Mouse (Mus musculus): ENCODE data around the gene Drc7. TPM values are rescaled to one million over a fixed set of nuclear protein-coding genes. Genes with fewer than 3 reads are reported as not detected.
A peak's percentile ranks its signal among the peaks of the same experiment; 100 is the strongest.

Gene Drc7
- polyA plus RNA-seq (2012; rRNA removed), result not detected in 2 replicates

- 23% methylated on average over 2 of the region's 2 CpGs for WGBS
Observed at GRCm38 (mm10) chr8:95054927-95055510, at the start of gene Drc7. Gene Drc7 (plus strand): TSS chr8:95055103.

GRCm38 (mm10) chr8:95012442-95012919, 42.4 kb upstream of the Drc7 start:
- peaks cover 15% of the 10 kb centered on the region; the same call in 1 of the 2 replicates for H3K36me3 ChIP-seq (ENCODE audit: control insufficient read depth, insufficient read depth, low read length)
- no peak overlapping the region for H3K4me3 ChIP-seq (ENCODE audit: low read depth, low read length)
- TF ChIP-seq POLR2A (IDR thresholded peaks at IDR 0.05; ENCODE audit: low read depth, low read length) (no peak), CTCF (IDR thresholded peaks at IDR 0.05; ENCODE audit: extremely low read depth, insufficient read length, insufficient replicate concordance, low read depth, low read length) (no peak)
- no peaks in the 10 kb centered on the region for H3K4me1 ChIP-seq (ENCODE audit: control insufficient read depth, insufficient read depth, insufficient read length, low read length)
- no peaks in the 10 kb centered on the region for H3K27me3 ChIP-seq (ENCODE audit: control insufficient read depth, insufficient read depth, low read length)
- no peak overlapping the region for H3K27ac ChIP-seq (ENCODE audit: insufficient read depth, low read depth, low read length)
- 84% methylated on average over 15 of the region's 15 CpGs for whole genome bisulfite sequencing

More at GRCm38 (mm10) chr8:95054927-95055510, at the start of gene Drc7:
- H3K27me3 ChIP-seq (ENCODE audit: control insufficient read depth, insufficient read depth, low read length), result no peaks in the 10 kb centered on the region
- no peaks in the 10 kb centered on the region for H3K4me1 ChIP-seq (ENCODE audit: control insufficient read depth, insufficient read depth, insufficient read length, low read length)
- no peak for TF ChIP-seq POLR2A (IDR thresholded peaks at IDR 0.05; ENCODE audit: low read depth, low read length)
- no peak for TF ChIP-seq CTCF (IDR thresholded peaks at IDR 0.05; ENCODE audit: extremely low read depth, insufficient read length, insufficient replicate concordance, low read depth, low read length)
- no peak within 1 kb of the TSS for H3K27ac ChIP-seq (ENCODE audit: insufficient read depth, low read depth, low read length)
- no peaks in the 10 kb centered on the region for H3K36me3 ChIP-seq (ENCODE audit: control insufficient read depth, insufficient read depth, low read length)
- no peak within 1 kb of the TSS for H3K4me3 ChIP-seq (ENCODE audit: low read depth, low read length)

GRCm38 (mm10) chr8:95015866-95016265, 39.0 kb upstream of the Drc7 start:
- Histone ChIP-seq H3K36me3 (ENCODE audit: control insufficient read depth, insufficient read depth, low read length) (peaks cover 5% of the 10 kb centered on the region; the same call in 1 of the 2 replicates), H3K4me3 (ENCODE audit: low read depth, low read length) (no peak overlapping the region), H3K27me3 (ENCODE audit: control insufficient read depth, insufficient read depth, low read length) (no peaks in the 10 kb centered on the region), H3K4me1 (ENCODE audit: control insufficient read depth, insufficient read depth, insufficient read length, low read length) (no peaks in the 10 kb centered on the region), H3K27ac (ENCODE audit: insufficient read depth, low read depth, low read length) (no peak overlapping the region)
- WGBS, result 74% methylated on average over 4 of the region's 4 CpGs
- TF ChIP-seq CTCF (IDR thresholded peaks at IDR 0.05; ENCODE audit: extremely low read depth, insufficient read length, insufficient replicate concordance, low read depth, low read length) (no peak), POLR2A (IDR thresholded peaks at IDR 0.05; ENCODE audit: low read depth, low read length) (no peak)

GRCm38 (mm10) chr8:95016684-95017083, 38.2 kb upstream of the Drc7 start:
- WGBS, result 59% methylated on average over 4 of the region's 4 CpGs
- TF ChIP-seq CTCF (IDR thresholded peaks at IDR 0.05; ENCODE audit: extremely low read depth, insufficient read length, insufficient replicate concordance, low read depth, low read length) (no peak), POLR2A (IDR thresholded peaks at IDR 0.05; ENCODE audit: low read depth, low read length) (no peak)
- H3K27ac ChIP-seq (ENCODE audit: insufficient read depth, low read depth, low read length), result no peak overlapping the region

GRCm38 (mm10) chr8:95017451-95017850, 37.5 kb upstream of the Drc7 start, which contains the start of gene Adgrg3:
Gene Adgrg3 (plus strand): TSS chr8:95017692.
- Histone ChIP-seq H3K27me3 (ENCODE audit: control insufficient read depth, insufficient read depth, low read length) (no peaks in the 10 kb centered on the region), H3K4me1 (ENCODE audit: control insufficient read depth, insufficient read depth, insufficient read length, low read length) (no peaks in the 10 kb centered on the region), H3K27ac (ENCODE audit: insufficient read depth, low read depth, low read length) (no peak within 1 kb of the TSS), H3K4me3 (ENCODE audit: low read depth, low read length) (peak within 1 kb of the TSS; percentile 19), H3K36me3 (ENCODE audit: control insufficient read depth, insufficient read depth, low read length) (peaks cover 3% of the 10 kb centered on the region; the same call in 1 of the 2 replicates)
- TF ChIP-seq CTCF (IDR thresholded peaks at IDR 0.05; ENCODE audit: extremely low read depth, insufficient read length, insufficient replicate concordance, low read depth, low read length) (no peak), POLR2A (IDR thresholded peaks at IDR 0.05; ENCODE audit: low read depth, low read length) (no peak)
- 52% methylated on average over 11 of the region's 11 CpGs for WGBS

More at GRCm38 (mm10) chr8:95016684-95017083, 38.2 kb upstream of the Drc7 start:
- no peaks in the 10 kb centered on the region for H3K4me1 ChIP-seq (ENCODE audit: control insufficient read depth, insufficient read depth, insufficient read length, low read length)
- no peaks in the 10 kb centered on the region for H3K27me3 ChIP-seq (ENCODE audit: control insufficient read depth, insufficient read depth, low read length)
- H3K4me3 ChIP-seq (ENCODE audit: low read depth, low read length), result no peak overlapping the region
- peaks cover 3% of the 10 kb centered on the region; the same call in 1 of the 2 replicates for H3K36me3 ChIP-seq (ENCODE audit: control insufficient read depth, insufficient read depth, low read length)

- Histone ChIP-seq H3K27ac (ENCODE audit: insufficient read depth, low read depth, low read length) (no peak overlapping the region), H3K4me1 (ENCODE audit: control insufficient read depth, insufficient read depth, insufficient read length, low read length) (no peaks in the 10 kb centered on the region), H3K27me3 (ENCODE audit: control insufficient read depth, insufficient read depth, low read length) (no peaks in the 10 kb centered on the region), H3K4me3 (ENCODE audit: low read depth, low read length) (peak overlapping the region; percentile 19), H3K36me3 (ENCODE audit: control insufficient read depth, insufficient read depth, low read length) (peaks cover 3% of the 10 kb centered on the region; the same call in 1 of the 2 replicates)
- no peak for TF ChIP-seq POLR2A (IDR thresholded peaks at IDR 0.05; ENCODE audit: low read depth, low read length)
- TF ChIP-seq CTCF (IDR thresholded peaks at IDR 0.05; ENCODE audit: extremely low read depth, insufficient read length, insufficient replicate concordance, low read depth, low read length), result no peak
- 68% methylated on average over 9 of the region's 9 CpGs for WGBS
Observed at GRCm38 (mm10) chr8:95017969-95018635, 36.8 kb upstream of the Drc7 start.

- Histone ChIP-seq H3K27ac (ENCODE audit: insufficient read depth, low read depth, low read length) (peak overlapping the region; percentile 9; the same call in 1 of the 2 replicates), H3K4me1 (ENCODE audit: control insufficient read depth, insufficient read depth, insufficient read length, low read length) (no peaks in the 10 kb centered on the region), H3K36me3 (ENCODE audit: control insufficient read depth, insufficient read depth, low read length) (no peaks in the 10 kb centered on the region), H3K4me3 (ENCODE audit: low read depth, low read length) (peak overlapping the region; percentile 25), H3K27me3 (ENCODE audit: control insufficient read depth, insufficient read depth, low read length) (no peaks in the 10 kb centered on the region)
- WGBS, result 38% methylated on average over 12 of the region's 12 CpGs
- no peak for TF ChIP-seq POLR2A (IDR thresholded peaks at IDR 0.05; ENCODE audit: low read depth, low read length)
- TF ChIP-seq CTCF (IDR thresholded peaks at IDR 0.05; ENCODE audit: extremely low read depth, insufficient read length, insufficient replicate concordance, low read depth, low read length), result no peak
Observed at GRCm38 (mm10) chr8:95020293-95020777, 34.6 kb upstream of the Drc7 start.

Data from small intestine, adult 2 months (tissue).